Mouse (Mus musculus) erythroblast, adult 5-6 weeks (primary cell): ENCODE data around the gene Ncmap. TPM values are rescaled to one million over a fixed set of nuclear protein-coding genes. Genes with fewer than 3 reads are reported as not detected.
"Not testable (repeated sequence)": the region's sequence is repeated elsewhere in the genome, so short reads cannot be mapped to it uniquely, and the experiment has no call there.

Source experiments
- ATAC-seq: replicated peaks from 2 replicates; pipeline ENCODE4 v1.8.0; 2016; ENCODE audit warnings: moderate number of reproducible peaks, mild to moderate bottlenecking, moderate TSS enrichment, inconsistent platforms; ENCODE audit not compliant: poor library complexity, low FRiP score, severe bottlenecking
- total RNA-seq, 2 experiments: library from RNA; stranded (forward) in 1 of 2; stranded (reverse) in 1 of 2; fragments of 150-400 nt in 1 of 2; fragments of 200-764, 138-1000 nt in 1 of 2; gene quantifications; 2 replicates each; pipeline versions ENCODE4 v1.2.3 to v1.2.4; 2015 to 2017; ENCODE audit warnings: low replicate concordance in 2 of 2

Gene Ncmap
- total RNA-seq, 2 experiments from 2014 or later = not detected

GRCm38 (mm10) chr4:135355886-135356550, 42.0 kb downstream of the Ncmap start:
- ATAC-seq = no peak

DNA sequence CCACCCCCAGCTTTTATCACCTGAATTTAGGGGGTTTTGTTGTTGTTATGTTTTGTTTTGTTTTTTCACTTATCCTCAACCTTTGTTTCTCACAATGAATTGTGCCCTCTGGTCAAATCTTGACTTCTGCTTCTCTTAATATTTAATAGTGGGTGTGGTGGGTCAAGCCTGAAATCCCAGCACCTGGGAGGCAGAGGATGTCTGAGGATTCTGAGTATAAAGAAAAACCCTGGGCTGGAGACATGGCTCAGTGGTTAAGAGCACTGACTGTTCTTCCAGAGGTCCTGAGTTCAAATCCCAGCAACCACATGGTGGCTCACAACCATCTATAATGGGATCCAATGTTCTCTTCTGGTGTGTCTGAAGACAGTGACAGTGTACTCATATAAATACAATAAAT, 43.3 kb downstream of the Ncmap start:
- not testable (repeated sequence) for ATAC-seq

- peak; percentile 57 for ATAC-seq
Measured at GRCm38 (mm10) chr4:135353794-135354450, 44.1 kb downstream of the Ncmap start.

- peak; percentile 86 for ATAC-seq
Measured at GRCm38 (mm10) chr4:135353066-135353793, 44.8 kb downstream of the Ncmap start, which contains the start of gene Srrm1. Srrm1 (minus strand) TSS chr4:135353321.

- ATAC-seq = peak; percentile 63
Measured at GRCm38 (mm10) chr4:135352326-135353065, 45.5 kb downstream of the Ncmap start.

GRCm38 (mm10) chr4:135337376-135337942, 60.6 kb downstream of the Ncmap start:
- ATAC-seq = no peak

DNA sequence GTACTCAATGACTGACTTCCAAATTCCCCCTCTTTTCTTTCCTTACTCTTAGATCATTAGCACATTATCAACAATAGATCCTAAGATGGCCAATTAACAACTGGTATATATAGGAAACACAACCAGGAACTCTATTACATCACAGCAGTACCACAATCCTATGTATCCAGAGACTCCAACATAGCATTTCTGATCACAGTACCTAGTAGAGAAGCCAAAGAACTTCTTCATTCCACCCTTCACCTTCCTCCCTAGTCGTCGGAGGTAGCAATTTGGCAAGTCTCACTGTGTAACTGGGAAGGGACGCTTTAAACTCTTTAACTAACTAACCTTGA, 62.0 kb downstream of the Ncmap start:
- no peak for ATAC-seq

DNA sequence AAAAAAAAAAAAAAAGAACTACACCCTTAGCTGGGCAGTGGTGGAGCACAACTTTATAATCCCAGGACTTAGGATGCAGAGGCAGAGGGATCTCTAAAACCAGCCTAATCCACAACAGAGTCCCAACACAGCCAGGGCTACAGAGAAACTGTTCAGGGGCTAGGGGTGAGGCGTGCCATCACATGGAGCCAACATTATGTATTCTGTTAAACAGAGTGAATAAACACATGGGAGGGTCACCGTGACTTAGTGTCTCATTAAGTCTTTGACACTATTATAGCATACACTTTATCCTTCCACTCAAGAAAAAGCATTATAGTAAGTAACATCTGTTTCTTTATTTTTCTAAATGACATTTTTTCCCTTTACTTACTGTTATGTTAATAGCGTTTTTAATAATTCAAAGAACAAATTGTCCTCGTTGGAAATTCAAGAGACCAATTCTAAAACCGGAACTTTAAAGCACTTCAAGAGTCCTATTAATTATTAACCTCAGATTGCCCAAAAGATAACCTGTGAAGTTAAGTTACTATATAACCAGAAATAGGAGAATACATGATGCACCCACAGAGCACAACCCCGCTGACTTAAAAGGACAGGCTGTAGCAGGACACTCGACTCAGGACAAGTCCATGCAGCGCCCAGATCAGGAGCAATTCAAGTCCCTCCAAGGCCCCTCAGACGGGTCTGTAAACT, 62.6 kb downstream of the Ncmap start:
- ATAC-seq = no peak

- no peak for ATAC-seq
Measured at GRCm38 (mm10) chr4:135326469-135326868, 71.6 kb downstream of the Ncmap start.

GRCm38 (mm10) chr4:135326046-135326445, 72.0 kb downstream of the Ncmap start:
- ATAC-seq = no peak

GRCm38 (mm10) chr4:135323021-135323420, 75.0 kb downstream of the Ncmap start:
- no peak for ATAC-seq

Other genes starting within 250 kb of the Ncmap start
- gene Clic4, start 125.4 kb downstream of the Ncmap start, total RNA-seq (2015; ENCODE audit: low replicate concordance) = 24.6 and 29.9 TPM in 2 replicates
- 35.4 and 44.6 TPM in 2 replicates for gene Clic4, start 125.4 kb downstream of the Ncmap start, total RNA-seq (2017; ENCODE audit: low replicate concordance)
- 63.4 and 116 TPM in 2 replicates for gene Srrm1, start 44.9 kb downstream of the Ncmap start, total RNA-seq (2015; ENCODE audit: low replicate concordance)
- gene Srrm1, start 44.9 kb downstream of the Ncmap start, total RNA-seq (2017; ENCODE audit: low replicate concordance) = 91.7 and 120 TPM in 2 replicates
- 1.5 and 5.0 TPM in 2 replicates for gene Rcan3, start 35.6 kb upstream of the Ncmap start, total RNA-seq (2015; ENCODE audit: low replicate concordance)
- 4.1 and 5.7 TPM in 2 replicates for gene Rcan3, start 35.6 kb upstream of the Ncmap start, total RNA-seq (2017; ENCODE audit: low replicate concordance)
- gene Stpg1, start 96.6 kb upstream of the Ncmap start, total RNA-seq (2015; ENCODE audit: low replicate concordance) = not detected in 2 replicates
- gene Stpg1, start 96.6 kb upstream of the Ncmap start, total RNA-seq (2017; ENCODE audit: low replicate concordance) = not detected in 2 replicates
- gene Nipal3, start 96.8 kb upstream of the Ncmap start, total RNA-seq (2015; ENCODE audit: low replicate concordance) = 33.9 and 40.3 TPM in 2 replicates
- gene Nipal3, start 96.8 kb upstream of the Ncmap start, total RNA-seq (2017; ENCODE audit: low replicate concordance) = 64.3 and 130 TPM in 2 replicates
- gene Grhl3, start 175.4 kb upstream of the Ncmap start, total RNA-seq (2015; ENCODE audit: low replicate concordance) = not detected in 2 replicates
- gene Grhl3, start 175.4 kb upstream of the Ncmap start, total RNA-seq (2017; ENCODE audit: low replicate concordance) = not detected in 2 replicates